Mouse (Mus musculus) small intestine, adult 2 months (tissue): ENCODE results near the gene Fcrl5.

ENCODE experiments used
- CTCF ChIP-seq: fragments of 200-500 bp; IDR thresholded peaks from 2 replicates; pipeline ENCODE4 v1.5.1; 2012; ENCODE audit warnings: low read depth, mild to moderate bottlenecking, control low read depth, inconsistent platforms, low read length, moderate library complexity, mixed read lengths; ENCODE audit not compliant: insufficient replicate concordance, insufficient read length; ENCODE audit errors: extremely low read depth
- POLR2A ChIP-seq: fragments of 200-500 bp; IDR thresholded peaks from 2 replicates; pipeline ENCODE4 v1.6.1; 2012; ENCODE audit warnings: low read depth, mild to moderate bottlenecking, control low read depth, inconsistent platforms, low read length, moderate library complexity

DNA sequence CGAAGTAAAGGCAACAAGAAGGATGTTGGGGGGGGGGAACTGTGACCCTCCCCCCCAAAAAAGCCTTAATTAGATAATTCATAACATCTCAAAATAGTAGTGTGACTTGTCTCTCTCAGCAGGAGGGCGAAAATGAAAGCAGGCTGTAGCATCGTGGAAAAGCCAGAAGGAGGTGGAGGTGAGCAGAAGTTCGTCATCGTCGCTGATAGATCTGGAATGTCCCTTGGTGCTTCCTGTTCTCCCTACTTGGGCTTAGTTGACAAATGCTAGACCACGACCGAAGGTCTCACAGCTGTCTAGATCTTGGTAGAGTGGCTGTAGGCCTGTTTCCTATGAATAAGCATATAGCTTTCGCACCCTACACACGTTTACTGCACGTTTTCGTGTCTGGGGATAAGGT is 91.6 kb downstream of the Fcrl5 start:
- TF ChIP-seq CTCF: peak; percentile 36; the same call in 1 of the 2 replicates
- TF ChIP-seq POLR2A: no peak
